Mouse (Mus musculus) C2C12 (cell line): ENCODE results near the gene Tmem56.

Experiments
- CTCF ChIP-seq: IDR thresholded peaks from one replicate; pipeline ENCODE4 v1.5.1; 2011; ENCODE audit not compliant: control insufficient read depth, insufficient read depth, insufficient read length
- MAX ChIP-seq: IDR thresholded peaks from one replicate; pipeline ENCODE4 v1.6.1; 2011; ENCODE audit warnings: mild to moderate bottlenecking, control low read depth
- USF1 ChIP-seq: IDR thresholded peaks from one replicate; pipeline ENCODE4 v1.6.1; 2011; ENCODE audit warnings: low read depth, mild to moderate bottlenecking, control low read depth, moderate library complexity

DNA sequence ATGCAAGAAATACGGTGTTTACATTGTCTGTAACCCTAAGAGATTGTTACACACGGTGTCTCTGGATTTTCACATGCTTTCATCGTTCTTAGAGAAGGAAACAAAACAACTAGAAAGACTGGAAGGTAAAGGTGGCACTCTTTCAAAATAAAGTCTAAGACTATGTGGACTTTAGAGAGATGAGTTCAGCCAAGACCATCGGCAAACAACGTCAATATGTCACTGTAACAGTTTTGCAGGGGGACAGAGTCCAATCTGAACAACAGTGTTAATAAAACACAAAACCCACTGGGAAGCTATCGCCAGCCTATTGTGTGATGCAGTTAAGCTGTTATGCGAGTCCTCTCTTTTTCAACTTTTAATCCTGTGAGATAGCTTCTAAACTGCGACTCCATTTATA lies 114.3 kb downstream of the Tmem56 start:
- TF ChIP-seq CTCF (no peak), MAX (no peak), USF1 (no peak)
